Mouse (Mus musculus): ENCODE measurements at regions not wholly inside any gene's neighbourhood (a gene's known extent, or its start where the extent isn't known, plus 50 kb on each side); places are given as distances from the start of the nearest gene placed in this dataset.

DNA sequence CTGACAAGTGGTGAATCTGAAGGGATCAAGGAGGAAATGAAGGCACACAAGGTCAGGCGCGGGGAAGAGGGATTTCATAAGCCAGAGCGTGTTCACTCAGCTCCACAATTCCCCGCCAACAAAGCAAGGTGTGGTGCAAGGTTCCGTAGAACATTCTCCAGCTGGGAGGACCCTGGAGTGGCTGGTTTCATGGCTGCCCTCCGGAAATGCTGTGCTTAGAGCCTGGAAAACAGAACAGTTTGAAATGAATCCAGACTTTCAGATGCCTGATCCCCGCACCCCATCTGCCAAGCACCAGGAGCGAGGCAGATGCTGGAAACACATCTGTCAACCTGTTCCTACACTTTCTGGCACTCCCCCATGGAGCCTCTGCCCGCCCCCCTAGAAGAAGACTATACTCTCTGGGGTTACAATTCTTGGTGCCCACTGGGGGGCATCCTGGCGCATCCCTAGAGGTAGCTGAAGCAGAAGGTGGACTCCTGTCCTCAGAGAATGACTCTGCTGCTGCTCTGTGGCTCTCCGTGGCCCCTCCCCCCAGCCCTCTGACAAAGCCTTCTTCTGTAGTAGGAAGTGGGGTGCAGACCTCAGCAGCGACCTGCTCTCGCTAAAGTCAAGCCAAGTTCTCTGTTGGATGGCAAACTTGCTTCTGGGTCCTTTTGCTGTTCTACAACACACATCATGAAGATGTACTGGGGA lies 54.5 kb upstream of the Mafb start:
- peak; percentile 54 for DNase-seq (ENCODE audit: low read depth, low spot score)

DNA sequence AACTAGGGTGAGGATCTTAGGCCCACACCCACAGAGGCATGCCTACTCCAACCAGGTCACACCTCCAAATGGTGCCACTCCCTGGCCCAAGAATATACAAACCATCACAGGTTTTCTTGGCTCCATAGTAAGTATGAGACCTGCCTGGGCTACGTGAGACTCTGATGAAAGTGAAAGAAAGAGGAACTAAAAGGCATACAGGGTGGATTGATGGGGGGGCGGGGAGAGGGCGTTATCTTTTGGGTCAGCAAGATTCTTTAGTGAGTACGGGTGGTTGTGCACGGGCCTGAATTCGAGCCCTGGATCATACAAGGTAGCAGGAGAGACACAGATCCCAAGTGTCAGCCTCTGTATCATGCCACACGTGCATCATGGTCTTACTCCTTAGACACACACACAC lies 57.6 kb upstream of the Mafb start:
- no peak for DNase-seq (ENCODE audit: low read depth, low spot score)

DNA sequence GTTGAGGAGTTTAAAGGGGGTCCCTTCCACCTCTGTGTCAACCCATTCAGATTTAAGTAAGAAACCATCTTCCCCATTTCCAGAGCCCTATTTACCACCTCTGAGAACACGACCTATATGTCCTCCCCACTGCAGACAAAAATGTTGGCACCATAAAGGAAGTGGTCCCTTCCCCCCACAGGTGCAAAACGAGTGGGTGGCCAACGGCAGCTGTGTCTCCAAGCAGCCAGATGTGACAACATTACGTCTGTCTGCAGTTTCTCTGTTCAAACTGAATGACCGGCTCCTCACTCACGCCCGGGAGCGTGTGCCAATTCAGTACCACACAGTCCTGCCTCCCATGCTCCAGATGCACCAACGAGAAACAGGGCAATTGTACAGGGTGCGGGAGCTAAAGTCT lies 60.6 kb upstream of the Mafb start:
- no peak for DNase-seq (ENCODE audit: low read depth, low spot score)

DNA sequence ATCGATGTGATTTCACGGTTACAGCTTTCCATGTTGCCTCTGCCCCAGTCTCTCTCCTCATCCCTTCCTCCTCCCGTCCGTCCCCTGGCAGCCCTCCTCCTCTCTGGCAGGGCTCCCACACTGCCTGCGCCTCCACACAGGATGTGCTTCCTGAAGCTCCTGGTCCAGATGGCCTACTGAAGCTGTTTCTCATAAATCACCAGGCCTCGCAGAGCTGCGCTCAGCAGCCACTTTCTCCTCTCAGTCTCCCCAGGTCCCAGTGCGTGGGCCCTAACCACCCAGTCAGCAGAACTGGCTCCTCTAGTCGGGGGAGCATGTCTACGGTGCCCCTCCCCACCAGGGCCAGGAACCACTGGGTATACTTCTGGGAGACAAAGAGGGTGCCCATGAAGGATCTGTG lies 66.4 kb upstream of the Mafb start:
- DNase-seq (ENCODE audit: low read depth, low spot score), result no peak

DNA sequence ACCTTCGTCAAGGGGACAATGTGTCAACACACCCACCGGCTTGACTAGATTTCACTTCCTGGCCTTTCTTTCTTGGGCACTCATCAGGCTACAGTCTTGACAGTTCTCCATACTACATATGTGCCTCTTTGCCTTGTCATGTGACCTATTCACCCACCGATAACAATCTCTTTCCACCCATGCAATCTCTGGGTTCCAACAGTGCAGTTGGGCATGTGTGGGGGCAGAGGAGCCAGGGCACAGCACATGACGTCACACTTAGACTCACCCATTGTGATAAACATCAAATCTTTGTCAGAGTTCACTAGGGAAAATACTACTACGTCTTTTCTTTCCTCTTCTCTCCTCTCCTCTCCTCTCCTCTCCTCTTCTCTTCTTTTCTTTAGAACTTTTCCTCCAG lies 67.8 kb upstream of the Mafb start:
- DNase-seq (ENCODE audit: low read depth, low spot score), result no peak

DNA sequence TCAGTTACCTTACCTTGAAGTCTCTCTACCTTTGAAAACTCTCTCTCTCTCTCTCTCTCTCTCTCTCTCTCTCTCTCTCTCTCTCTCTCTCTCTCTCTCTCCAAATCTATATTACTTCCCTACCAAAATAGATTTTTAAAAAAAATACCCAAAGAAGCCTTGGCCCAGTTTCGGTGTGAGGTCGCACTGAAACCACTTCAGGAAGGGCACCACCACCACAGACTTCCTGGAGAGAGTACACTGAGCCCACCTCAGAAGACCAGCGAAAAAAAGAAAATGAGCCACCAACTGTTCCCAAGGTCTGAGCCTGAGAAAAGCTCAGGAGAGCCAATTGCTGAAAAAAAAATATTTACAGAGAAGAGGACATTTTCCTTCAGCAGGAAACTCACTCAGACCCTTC lies 68.8 kb upstream of the Mafb start:
- DNase-seq (ENCODE audit: low read depth, low spot score), result no peak

DNA sequence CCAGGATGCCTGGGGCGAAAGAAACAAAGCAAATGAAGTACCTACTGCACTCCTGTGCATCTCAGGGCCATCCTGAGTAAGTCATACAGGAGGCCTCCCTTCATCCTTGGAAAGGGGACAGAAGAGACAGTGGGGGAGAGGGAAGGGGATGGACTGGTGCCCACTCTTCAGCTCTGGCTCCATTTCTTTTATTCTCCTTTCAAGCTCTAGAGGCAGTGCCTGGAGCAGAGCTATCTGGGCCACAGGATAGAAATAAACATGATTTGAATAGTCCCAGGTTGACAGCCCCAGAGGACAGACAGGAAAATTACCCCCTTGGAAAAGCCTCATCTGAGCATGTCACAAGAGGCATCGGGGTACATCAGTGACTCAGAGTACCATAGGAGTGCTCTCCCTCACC lies 72.2 kb upstream of the Mafb start:
- no peak for DNase-seq (ENCODE audit: low read depth, low spot score)

DNA sequence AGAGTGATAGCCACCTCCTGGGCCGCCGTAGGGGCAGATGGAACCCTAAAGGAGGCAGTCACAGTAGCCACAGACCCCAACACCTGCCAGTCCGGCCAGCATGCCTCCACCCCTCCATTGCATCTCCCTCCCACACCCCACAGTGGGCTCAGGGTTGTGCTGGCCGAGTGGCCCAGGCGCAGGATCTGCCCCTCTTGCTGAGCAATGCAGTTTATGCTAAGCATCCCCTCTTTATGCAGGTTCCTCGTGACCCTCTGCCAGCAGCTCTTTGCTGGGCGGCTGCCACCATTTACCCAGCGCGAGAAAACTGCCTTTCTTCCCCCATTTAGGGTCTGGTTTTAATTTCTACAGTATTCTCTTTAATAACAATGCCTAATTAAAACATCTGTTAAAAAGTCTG lies 73.4 kb upstream of the Mafb start:
- no peak for DNase-seq (ENCODE audit: low read depth, low spot score)

DNA sequence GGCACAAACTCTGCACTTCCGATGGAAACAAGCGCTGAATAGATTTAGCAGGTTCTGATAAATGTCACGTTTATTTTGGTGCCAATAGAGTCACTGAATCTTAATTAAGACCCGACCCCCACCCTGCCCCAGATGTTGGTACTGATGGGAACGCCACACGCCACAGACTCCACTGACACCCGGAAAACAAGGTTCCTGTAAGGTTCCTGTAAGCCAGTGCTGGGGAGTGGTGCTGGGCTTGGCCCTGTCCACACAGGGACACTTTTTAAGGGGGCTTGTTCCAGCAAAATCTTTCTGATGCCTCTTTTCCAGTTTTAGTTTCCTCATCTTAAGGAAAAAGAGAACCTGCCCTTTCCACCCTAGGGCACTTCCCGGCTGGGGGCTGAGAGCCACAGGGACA lies 84.2 kb upstream of the Mafb start:
- DNase-seq (ENCODE audit: low read depth, low spot score), result no peak

DNA sequence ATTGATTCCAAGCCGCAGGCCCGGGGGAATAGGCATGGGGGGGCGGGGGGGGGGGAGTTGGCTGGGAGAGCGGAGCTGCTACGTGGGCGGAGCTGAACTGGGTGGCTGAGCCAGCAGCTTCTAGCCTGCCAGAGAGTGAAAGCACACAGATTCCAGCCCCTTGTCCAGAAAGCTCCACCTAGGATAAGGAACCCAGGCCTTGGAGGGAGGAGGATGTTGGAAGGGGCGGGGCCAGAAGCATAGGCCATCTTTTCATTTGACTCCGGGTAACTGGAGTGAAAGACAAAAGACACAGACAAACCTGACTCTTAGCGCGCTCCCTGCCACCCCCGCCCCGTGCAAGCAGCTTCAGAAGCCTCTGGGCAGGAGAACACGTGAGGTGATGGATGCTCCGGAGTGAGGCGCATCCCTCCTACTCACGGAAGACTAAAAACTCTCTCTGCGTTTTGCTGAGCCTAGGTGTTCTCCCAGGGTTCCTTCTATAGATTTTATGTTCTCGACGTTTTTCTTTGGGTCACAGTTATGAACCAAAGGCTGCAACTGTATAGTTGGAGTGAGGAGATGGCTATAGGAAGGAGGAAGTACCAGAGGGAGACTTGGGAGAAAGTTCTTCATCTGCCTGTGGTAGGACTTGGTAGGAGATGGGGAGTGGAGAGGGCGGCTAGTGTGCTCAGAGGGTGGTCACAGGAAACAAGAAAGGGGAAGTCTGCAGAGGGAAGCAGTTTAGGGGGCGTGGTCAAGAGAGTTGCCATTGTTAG lies 84.8 kb upstream of the Mafb start:
- peak; percentile 95 for DNase-seq (ENCODE audit: low read depth, low spot score)

DNA sequence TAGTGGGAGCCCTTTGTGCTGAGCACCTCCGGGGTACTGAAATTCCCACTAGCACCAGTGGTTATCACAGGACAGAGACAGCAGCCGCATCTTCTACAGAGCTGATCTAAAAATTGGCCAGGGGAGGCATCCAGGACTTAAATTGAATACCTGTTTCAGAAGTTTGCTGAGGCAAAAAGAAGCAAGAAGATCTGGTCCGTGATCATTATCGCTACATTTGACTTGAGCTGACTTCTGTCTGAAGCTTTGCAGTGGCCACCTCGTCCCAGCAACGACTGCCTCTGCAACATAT lies 85.3 kb upstream of the Mafb start:
- DNase-seq (ENCODE audit: low read depth, low spot score), result no peak

DNA sequence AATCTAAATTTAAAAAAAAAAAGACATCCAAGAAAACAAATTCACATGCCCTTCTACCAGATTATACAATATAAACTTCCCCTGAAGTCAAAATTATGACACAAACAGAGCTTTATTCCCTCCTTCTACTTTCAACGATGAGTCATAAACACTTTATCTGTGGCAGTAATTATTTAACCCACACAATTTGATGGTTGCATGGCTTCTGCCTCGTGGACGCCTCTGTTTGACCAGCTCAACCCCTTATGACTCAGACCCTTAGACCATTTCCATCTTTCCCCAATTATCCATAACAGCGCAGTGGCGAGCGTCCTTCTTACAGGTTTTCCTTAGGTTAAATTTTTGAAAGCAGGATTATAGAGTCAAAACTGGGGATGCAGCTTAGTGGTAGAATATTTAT lies 85.9 kb upstream of the Mafb start:
- no peak for DNase-seq (ENCODE audit: low read depth, low spot score)

DNA sequence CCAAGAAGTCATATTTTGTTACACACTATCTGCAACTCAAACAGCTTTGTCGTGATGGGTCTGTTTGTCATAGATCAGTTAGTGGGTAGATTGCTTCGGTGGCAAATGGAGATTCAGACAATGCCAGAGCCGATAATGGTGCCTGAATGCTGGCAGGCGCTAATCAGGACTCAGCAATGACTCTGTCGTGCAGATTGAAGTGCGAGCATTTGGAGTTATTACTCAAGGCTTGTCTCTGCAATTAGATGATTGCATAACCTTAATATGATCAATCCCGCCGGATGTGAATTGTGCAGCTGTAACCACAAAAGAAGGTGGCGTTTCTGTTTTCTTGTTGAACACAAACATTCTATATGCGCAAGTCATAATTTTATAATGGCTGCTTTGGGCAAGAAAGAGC lies 88.8 kb upstream of the Mafb start:
- no peak for DNase-seq (ENCODE audit: low read depth, low spot score)

DNA sequence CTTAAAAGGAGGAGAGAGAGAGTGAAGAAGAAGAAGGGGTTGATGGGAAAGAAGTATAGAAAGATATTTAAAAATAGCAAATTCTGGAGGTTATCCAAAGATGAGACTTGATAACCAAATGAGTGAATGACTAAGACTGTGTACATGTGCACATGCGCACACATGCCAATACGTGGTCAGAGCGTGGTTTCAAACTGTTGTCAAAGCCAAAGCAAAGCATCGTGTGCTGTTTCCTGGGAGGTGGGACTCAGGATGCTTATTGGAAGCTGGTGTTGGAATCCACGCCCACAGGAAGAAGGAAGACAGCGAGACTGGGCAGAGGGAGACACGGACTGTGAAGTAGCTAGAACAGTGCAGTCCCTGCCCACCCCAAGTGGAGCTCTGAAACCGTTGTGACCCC lies 89.8 kb upstream of the Mafb start:
- no peak for DNase-seq (ENCODE audit: low read depth, low spot score)

DNA sequence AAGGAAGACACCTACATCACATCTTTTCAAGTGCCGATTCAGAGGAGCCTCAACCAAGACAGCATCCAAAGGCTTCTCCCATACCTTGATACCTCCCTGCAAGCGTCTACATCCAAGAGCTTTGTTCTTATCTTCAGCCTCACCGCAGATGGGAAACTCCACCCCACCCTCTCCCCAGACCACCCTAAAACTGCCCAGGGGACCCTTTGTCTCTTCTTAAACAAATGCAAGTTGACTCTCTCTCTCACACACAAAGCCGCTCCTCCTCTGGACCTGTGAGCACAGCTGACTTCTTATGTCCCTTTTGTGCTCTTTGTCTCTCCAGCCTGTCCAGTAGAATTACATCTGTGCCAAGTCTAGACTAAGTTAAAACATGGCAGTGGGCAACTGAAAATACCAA lies 104.7 kb upstream of the Mafb start:
- DNase-seq (ENCODE audit: low read depth, low spot score), result peak; percentile 56

DNA sequence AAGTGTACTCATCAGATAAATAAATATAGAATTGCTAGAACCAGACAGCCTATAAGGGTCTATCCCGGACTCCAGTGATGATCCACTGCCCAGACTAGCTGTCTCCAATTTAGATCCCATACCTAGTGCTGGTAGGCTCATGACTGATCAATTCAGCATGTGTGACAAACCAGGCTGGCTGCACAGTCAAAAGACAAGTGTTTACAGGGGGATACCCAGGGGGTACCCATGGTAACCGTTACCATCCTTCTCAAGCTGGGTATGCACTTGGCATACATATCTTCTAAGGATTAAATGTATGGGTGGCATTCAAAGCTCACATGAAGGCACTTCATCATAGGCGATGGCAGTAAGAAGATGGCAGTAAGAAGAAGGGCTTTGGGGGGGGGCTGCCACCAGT lies 109.3 kb upstream of the Mafb start:
- DNase-seq (ENCODE audit: low read depth, low spot score), result no peak

DNA sequence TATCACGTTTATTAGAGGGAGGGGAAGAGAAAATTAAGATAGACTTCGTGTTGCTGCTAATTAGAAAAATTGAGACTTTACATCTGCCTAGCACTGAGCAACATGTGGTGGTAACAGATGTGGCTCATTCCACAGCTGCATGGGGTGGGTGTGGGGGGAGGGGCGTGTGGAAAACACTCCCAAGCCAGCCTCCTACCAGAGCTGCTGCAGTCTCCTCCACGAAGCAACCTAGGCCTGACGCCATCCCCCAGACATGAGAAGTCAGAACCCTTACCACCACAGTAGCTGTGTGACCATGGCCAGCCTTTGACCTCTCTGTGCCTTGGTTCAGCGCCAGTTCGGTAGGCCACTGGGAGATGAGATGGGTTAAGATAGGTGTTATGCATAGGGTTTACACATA lies 112.4 kb upstream of the Mafb start:
- DNase-seq (ENCODE audit: low read depth, low spot score), result no peak

DNA sequence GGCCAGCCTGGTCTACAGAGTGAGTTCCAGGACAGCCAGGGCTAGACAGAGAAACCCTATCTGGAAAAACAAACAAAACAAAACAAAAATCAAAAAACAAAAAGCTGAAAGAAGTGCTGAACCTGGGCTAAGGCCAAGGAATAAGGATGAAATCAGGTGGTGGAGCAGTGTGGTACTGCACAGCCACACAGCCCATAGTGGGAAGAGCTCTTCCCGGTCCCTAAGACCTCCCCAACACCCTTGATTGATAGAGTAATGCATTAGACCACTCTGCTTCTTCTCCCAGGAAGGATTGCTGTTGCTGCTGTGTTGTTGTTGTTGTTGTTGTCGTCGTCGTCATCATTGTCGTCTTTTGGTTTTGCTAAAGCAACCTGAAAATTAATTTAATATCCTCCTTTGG lies 118.2 kb upstream of the Mafb start:
- no peak for DNase-seq (ENCODE audit: low read depth, low spot score)

DNA sequence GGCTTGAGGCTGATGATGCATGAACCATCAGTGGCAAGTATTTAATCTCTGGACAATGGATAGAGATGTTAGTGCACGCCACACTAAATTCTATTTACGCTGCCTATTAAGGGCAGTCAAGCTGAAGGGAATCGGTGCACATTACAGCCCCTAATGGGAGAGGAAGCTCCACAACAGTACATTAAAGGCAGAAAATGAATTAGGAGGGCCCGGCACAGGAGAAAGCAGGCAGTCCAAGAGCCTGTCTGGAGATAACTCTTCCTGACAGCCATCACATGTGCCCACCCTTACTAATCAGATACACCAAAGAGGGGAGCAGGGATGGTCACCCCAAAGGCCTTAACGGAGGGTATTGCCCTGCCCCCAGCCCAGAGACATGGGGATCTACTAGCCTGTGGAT lies 118.7 kb upstream of the Mafb start:
- no peak for DNase-seq (ENCODE audit: low read depth, low spot score)

DNA sequence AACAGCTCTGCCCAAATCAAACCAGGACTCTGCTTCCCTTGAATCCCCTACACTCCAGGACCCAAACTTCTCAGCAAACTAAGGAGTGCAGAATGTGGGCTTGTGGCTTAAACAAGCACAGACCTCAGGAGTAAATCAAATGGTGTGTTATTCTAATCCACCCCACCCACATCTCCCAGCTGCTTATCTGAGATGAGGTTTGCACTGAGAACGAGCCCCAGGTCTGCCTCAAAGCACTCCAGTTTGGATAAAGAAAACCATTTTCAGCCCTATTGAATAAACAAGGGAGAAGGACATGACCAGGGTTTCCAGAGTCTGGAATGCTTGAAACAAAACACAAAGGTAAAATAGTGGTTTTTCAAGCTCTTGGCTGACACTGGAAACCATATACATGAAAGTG lies 132.9 kb upstream of the Mafb start:
- DNase-seq (ENCODE audit: low read depth, low spot score), result no peak

DNA sequence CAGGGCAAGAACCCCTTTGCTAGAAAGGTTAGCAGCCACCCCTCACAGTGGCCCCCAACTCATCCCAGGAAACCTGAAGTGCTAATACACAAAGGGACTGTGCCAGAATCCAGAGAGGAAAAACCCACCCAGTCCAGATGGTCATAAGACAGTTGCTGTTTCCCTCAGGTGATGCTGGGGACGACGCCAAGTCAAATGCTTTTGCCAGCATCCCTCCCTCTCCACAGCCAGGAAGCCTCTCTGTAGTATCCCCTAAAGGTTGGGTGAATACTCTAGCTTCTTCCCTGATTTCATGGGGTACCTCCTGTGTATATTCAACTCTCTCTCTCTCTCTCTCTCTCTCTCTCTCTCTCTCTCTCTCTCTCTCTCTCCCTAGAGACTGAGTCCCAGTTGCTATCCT lies 136.0 kb upstream of the Mafb start:
- no peak for DNase-seq (ENCODE audit: low read depth, low spot score)

DNA sequence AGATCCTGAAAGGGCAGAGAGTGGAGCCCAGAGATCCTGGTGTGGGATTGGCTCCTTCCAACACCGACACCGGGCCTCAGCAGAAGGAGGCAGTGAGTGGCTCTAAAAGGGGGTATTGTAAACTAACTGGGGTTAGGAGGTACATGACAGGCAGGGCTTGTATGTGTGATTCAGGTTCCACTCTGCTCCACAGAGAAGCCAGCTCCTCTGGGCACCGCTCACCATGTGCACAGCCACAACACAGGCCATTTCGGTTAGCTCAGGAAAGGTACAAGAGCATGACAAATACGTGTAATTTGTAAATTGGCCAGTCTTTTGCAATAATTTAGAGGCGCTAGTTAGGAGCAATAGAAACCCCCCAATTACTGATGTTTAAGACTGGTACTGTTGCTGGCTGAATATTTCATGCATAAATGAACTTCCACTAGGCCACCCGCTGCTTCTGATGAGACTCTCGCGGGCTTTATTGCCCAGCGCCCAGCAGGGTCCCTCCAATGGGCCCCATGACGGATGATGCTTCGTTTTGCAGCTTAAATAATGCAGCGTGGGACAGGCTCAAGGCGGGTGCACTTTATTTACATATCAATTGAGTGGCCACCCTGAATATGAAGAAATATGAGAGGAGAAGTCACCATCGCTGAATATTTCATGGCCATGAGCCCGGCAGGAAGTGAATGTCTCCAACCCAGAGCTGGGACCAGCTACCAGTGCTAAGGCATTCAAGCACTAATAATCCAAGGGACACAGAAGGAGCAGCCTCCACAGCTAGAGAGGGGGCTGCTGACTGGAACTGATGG lies 136.9 kb upstream of the Mafb start:
- no peak for DNase-seq (ENCODE audit: low read depth, low spot score)

DNA sequence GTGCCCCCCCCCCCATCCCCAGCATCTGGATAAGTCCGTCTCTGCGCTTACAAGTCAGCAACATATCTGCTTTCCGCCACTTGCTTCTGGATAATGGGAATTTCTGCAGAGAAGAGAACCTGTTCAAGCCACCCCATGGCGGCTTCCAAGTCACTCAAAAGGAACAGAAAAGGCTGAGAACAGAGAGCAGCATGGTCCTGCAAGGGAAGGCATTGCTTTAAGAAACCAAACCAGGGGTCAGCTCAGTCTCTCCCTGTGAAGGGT lies 137.5 kb upstream of the Mafb start:
- DNase-seq (ENCODE audit: low read depth, low spot score), result no peak

Measured in ZHBTc4 (cell line).